Mouse (Mus musculus) hindbrain, postnatal 0 days (tissue): ENCODE results near the gene Ppp1r21. TPM values are rescaled to one million over a fixed set of nuclear protein-coding genes. Genes with fewer than 3 reads are reported as not detected.

Source experiments
- ATAC-seq: fragments of 200-750 bp; cut with Nextera tagmentation; 2 replicates; pipeline ENCODE4 v1.8.0; 2017; ENCODE audit warnings: mild to moderate bottlenecking, moderate TSS enrichment, moderate library complexity
- DNase-seq: peaks from one replicate; pipeline ENCODE4 v3.0.0-alpha.2; 2015; ENCODE audit warnings: low spot score
- H3K27ac ChIP-seq: fragments of 300-500 bp; sonication (generic); 2 replicates; pipeline ENCODE4 v1.5.1; 2014; ENCODE audit warnings: mild to moderate bottlenecking
- H3K27me3 ChIP-seq: fragments of 300-500 bp; sonication (generic); 2 replicates; pipeline ENCODE4 v1.6.1; 2014; ENCODE audit warnings: low read length, mixed read lengths; ENCODE audit not compliant: insufficient read depth
- H3K36me3 ChIP-seq: fragments of 300-500 bp; sonication (generic); 2 replicates; pipeline ENCODE4 v1.6.1; 2014; ENCODE audit warnings: low read length, mixed read lengths; ENCODE audit not compliant: insufficient read depth
- H3K4me1 ChIP-seq: fragments of 300-500 bp; sonication (generic); 2 replicates; pipeline ENCODE4 v1.6.1; 2014; ENCODE audit warnings: antibody characterized with exemption, low read length, mixed read lengths; ENCODE audit not compliant: insufficient read depth
- H3K4me2 ChIP-seq: fragments of 300-500 bp; sonication (generic); 2 replicates; pipeline ENCODE4 v1.6.1; 2014; ENCODE audit warnings: low read depth, mild to moderate bottlenecking, low read length, moderate library complexity, mixed read lengths
- H3K4me3 ChIP-seq: fragments of 300-500 bp; sonication (generic); 2 replicates; pipeline ENCODE4 v1.5.1; 2014; ENCODE audit warnings: low read length
- H3K9ac ChIP-seq: fragments of 300-500 bp; sonication (generic); replicated peaks from 2 replicates; pipeline ENCODE4 v1.6.1; 2014; ENCODE audit warnings: mild to moderate bottlenecking, low read length, moderate library complexity, mixed read lengths
- H3K9me3 ChIP-seq: fragments of 300-500 bp; sonication (generic); 2 replicates; pipeline ENCODE4 v1.6.1; 2016; ENCODE audit warnings: low read length, mixed read lengths
- CTCF ChIP-seq: IDR thresholded peaks from 2 replicates; pipeline ENCODE4 v1.5.1; 2016; ENCODE audit warnings: antibody characterized with exemption, control low read depth, low read depth
- WGBS: fragments of 180-500 bp; shearing (Covaris S2); extraction: QIAGEN DNeasy Blood & Tissue Kit; methylation state at CpG from one replicate; pipeline ENCODE4 v1.1.7; 2014; 5-methylcytosine and 5-hydroxymethylcytosine counted together
- polyA plus RNA-seq: library from polyadenylated mRNA; unstranded; fragments of >200 nt; fragmentation: Nextera tagmentation; extraction: Ambion mirVana; gene quantifications from 2 replicates; pipeline ENCODE4 v1.2.1, GENCODE M21; 2015
- total RNA-seq: library from RNA; depleted of rRNA; stranded (reverse); fragments of >200 nt; gene quantifications from 2 replicates; pipeline ENCODE4 v1.2.3, GENCODE M21; 2014

Gene Ppp1r21
- total and polyA plus RNA-seq, 2 experiments from 2014 or later: 32.2 to 43.7 TPM

DNA sequence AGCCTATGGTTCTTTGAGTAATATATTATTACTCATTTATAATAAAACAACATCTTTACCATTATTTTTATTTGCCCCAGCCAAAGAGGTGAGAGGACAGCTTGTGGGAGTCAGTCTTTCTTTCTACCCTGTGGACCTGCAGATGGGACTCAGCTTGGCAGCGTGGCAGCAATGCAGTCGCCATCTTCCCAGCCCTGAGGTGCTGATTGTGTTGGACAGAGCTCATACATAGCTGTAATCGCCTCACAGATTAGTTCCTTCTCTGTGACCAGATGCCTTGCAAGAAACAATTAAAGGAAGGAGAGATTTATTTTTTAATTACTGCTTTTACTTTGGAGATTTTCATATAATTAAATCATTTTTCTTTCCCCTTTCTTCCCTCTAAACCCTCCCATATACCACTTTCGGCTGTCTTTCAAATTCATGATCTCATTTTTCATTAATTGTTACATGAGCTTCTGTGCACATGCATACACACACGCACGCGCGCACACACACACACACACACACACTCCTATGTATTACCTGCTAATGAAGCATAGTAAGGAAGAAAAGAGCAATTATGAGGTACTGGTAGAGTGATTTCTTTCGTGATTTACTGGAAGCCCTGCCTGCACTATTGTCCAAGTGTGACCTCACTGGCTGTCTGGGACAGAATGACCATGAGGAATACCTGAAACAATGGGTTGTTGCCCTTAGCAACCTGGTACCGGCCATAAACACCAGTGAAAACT lies 40.1 kb downstream of the Ppp1r21 start:
- no peaks in the 10 kb centered on the region for H3K27me3 ChIP-seq
- no peak for DNase-seq
- no peak for TF ChIP-seq CTCF
- no peaks in the 10 kb centered on the region for H3K4me1 ChIP-seq
- ATAC-seq: peak; percentile 46
- no peaks in the 10 kb centered on the region for H3K9me3 ChIP-seq
- H3K4me3 ChIP-seq: no peak overlapping the region
- no peak overlapping the region for H3K27ac ChIP-seq
- WGBS: 60% methylated on average over 10 of the region's 10 CpGs
- H3K4me2 ChIP-seq: no peak overlapping the region
- H3K9ac ChIP-seq: no peak overlapping the region
- peaks cover 36% of the 10 kb centered on the region for H3K36me3 ChIP-seq

DNA sequence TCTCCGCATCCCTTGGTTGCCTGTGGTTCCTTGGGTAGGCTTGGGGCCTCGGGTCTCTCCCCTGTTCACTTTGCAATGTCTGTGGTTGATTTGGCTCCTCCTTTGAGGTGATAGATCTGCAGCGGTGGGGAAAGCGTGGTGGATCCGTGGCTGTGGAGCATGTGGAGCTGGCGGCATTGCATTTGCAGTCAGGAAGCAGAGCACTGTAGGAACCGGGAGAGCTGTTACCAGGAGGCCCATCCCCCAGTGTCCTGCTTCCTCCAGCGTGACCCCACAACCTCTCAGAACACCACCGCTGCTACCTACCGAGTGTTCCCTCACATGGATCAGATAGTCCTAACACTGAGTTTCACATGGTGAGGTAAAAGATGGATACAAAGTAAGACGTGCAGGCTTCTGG lies 40.9 kb downstream of the Ppp1r21 start:
- 77% methylated on average over 11 of the region's 11 CpGs for WGBS
- H3K9ac ChIP-seq: no peak overlapping the region
- no peak overlapping the region for H3K4me2 ChIP-seq
- H3K36me3 ChIP-seq: peaks cover 36% of the 10 kb centered on the region
- H3K9me3 ChIP-seq: no peaks in the 10 kb centered on the region
- no peaks in the 10 kb centered on the region for H3K27me3 ChIP-seq
- TF ChIP-seq CTCF: no peak
- 0 out of 2 replicates have a peak, but pooled peaks have one; percentile 16 for ATAC-seq
- no peak overlapping the region for H3K4me3 ChIP-seq
- no peak for DNase-seq
- H3K4me1 ChIP-seq: no peaks in the 10 kb centered on the region
- H3K27ac ChIP-seq: no peak overlapping the region

DNA sequence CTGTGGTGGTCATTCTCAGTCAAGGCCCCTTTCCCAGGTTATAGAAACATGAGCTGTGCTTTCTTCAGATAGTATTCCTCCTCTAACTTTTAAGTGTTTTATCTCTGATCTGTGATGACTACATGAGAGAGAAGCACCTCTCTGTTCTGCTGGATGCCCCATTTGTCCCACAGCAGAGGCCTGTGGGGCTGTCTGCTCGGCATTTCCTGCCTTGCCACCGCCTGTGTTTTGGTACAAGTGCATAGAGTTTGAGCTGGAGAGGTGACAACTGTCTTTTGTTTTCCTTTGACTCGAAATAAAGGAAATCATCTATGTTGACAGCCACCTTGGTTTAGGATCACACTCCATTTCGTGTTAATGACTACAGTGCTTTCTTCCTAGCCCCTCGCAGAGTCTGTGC lies 44.9 kb downstream of the Ppp1r21 start:
- Histone ChIP-seq H3K4me2 (no peak overlapping the region), H3K27me3 (no peaks in the 10 kb centered on the region), H3K36me3 (peaks cover 44% of the 10 kb centered on the region), H3K4me1 (no peaks in the 10 kb centered on the region), H3K4me3 (no peak overlapping the region), H3K9me3 (no peaks in the 10 kb centered on the region), H3K9ac (no peak overlapping the region), H3K27ac (no peak overlapping the region)
- 69% methylated on average over 5 of the region's 5 CpGs for WGBS
- no peak for ATAC-seq
- DNase-seq: no peak
- no peak for TF ChIP-seq CTCF

DNA sequence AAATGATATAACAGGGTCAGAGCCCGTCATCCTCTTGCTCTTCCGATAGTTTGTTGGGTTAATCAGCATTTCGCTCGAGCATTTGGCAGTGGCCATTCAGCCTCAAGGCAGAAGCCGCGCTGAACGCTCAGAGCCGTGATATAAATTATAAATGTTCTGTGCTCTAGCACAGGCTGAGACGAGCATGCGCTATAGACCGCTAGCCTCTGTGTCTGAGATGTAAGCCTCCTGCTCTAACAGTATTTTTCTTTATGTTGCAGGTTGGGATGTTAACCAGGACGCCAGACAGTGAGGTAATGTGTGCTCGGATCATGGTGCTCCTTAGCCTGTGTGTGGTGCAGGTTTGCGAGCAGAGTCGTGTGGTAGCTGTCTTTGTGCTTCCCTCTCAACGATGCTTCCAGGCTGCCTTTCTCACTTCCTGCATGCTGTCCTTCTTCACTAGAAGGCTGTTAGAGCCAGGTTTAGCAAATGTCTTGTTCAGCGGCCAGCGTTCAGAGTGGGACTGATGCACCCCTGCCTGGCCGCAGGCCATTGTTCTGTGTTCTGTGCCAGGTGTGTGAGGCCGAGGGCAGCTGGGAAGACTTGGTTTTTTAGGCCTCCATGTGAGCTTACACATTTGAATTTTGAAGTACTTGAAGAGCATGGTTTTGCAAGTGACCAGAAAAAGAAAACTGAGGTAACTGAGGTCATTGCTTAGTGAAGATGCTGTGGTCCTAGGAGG lies 48.8 kb downstream of the Ppp1r21 start:
- Histone ChIP-seq H3K9me3 (no peaks in the 10 kb centered on the region), H3K27ac (peak overlapping the region; percentile 54; the same call in 1 of the 2 replicates), H3K9ac (no peak overlapping the region), H3K4me3 (no peak overlapping the region), H3K4me1 (no peaks in the 10 kb centered on the region), H3K4me2 (no peak overlapping the region), H3K36me3 (peaks cover 46% of the 10 kb centered on the region), H3K27me3 (no peaks in the 10 kb centered on the region)
- TF ChIP-seq CTCF: no peak
- WGBS: 78% methylated on average over 20 of the region's 20 CpGs
- DNase-seq (peak; percentile 47), ATAC-seq (peak; percentile 43)

DNA sequence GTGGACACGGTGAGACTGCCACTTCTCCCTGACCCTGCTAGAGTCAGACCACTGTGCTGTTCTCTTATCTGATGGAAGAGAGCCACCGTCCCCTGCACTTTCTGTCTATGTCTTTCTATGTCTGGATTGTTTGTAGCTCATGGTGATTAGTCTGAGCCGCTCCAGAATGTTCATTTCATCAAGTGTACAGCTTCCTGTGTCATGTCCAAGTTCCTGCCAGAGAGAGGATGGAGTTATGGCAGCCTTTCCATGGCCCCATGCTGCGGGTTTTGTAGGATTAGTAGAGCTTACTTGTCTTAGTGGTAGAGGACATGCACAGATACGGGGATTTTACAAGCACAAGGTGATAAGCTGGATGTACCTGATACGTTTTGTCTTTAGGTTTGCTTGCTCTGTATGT lies 50.6 kb downstream of the Ppp1r21 start:
- peaks cover 57% of the 10 kb centered on the region for H3K36me3 ChIP-seq
- H3K27me3 ChIP-seq: no peaks in the 10 kb centered on the region
- no peak for TF ChIP-seq CTCF
- no peak overlapping the region for H3K4me2 ChIP-seq
- no peaks in the 10 kb centered on the region for H3K4me1 ChIP-seq
- DNase-seq (no peak), ATAC-seq (no peak)
- no peak overlapping the region; the same call in 1 of the 2 replicates for H3K27ac ChIP-seq
- WGBS: 83% methylated on average over 6 of the region's 6 CpGs
- no peaks in the 10 kb centered on the region for H3K9me3 ChIP-seq
- no peak overlapping the region for H3K4me3 ChIP-seq
- no peak overlapping the region for H3K9ac ChIP-seq

DNA sequence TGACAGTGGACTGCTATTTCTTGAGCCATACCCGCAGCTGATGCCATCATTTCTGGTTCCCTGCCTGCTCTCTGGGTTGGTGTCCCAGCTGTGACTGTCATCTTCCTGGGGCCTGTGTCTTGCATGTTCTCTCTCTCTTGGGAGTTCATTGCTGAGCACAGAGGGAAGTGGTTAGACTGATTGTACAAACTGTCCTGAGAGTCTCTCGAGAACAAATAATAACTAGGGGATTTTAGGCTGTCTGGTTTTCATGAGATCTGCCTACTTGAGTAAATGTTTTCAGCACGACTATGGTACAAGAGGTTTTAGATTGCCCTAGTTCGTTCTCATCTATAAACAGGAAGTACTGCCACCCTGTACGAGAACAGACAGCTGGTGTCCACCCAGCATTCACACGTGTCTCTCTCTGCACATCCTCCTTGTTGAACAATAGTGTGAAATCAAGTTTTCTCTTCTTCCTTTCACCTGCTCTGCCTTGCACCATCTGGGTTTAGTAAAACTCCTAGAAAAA lies 51.6 kb downstream of the Ppp1r21 start:
- DNase-seq (no peak), ATAC-seq (no peak)
- Histone ChIP-seq H3K4me2 (no peak overlapping the region), H3K27ac (no peak overlapping the region), H3K9me3 (no peaks in the 10 kb centered on the region), H3K4me1 (no peaks in the 10 kb centered on the region), H3K27me3 (no peaks in the 10 kb centered on the region), H3K36me3 (peaks cover 63% of the 10 kb centered on the region), H3K4me3 (no peak overlapping the region), H3K9ac (no peak overlapping the region)
- no peak for TF ChIP-seq CTCF
- 77% methylated on average over 6 of the region's 6 CpGs for WGBS
